ENCODE assay signal across 8 mouse cellular contexts in genomic region chr12:52504331-52505181, GRCm38 (mm10). TPM values are rescaled to one million over a fixed set of nuclear protein-coding genes. Genes with fewer than 3 reads are reported as not detected.
DNase-seq lines count a peak whose midpoint lies in the region; ATAC-seq and TF ChIP-seq lines count a peak whose summit lies in the region.

No protein-coding gene starts in this region.

- DNase-seq in cerebellum, adult 11 months, result peak; percentile 54
- DNase-seq in cerebellum, postnatal 25 days, result no peak
- peak; percentile 71 to 74 for DNase-seq in cerebellum, postnatal 14 days
- peak; percentile 22 to 24 for DNase-seq in gastrocnemius, adult 8-10 months (ENCODE audit: low spot score in 2 of 2)
- peak; percentile 44 for DNase-seq in hindbrain, postnatal 0 days (ENCODE audit: low spot score)
- peak; percentile 43 for DNase-seq in left cerebral cortex, postnatal 25 days (ENCODE audit: low spot score in 2 of 2)
- DNase-seq in spleen, adult 12 weeks (ENCODE audit: low spot score), result peak; percentile 31

- H3K36me3 ChIP-seq in hindbrain, postnatal 0 days (ENCODE audit: insufficient read depth, low read length), result no peaks in the 10 kb centered on the region

- TF ChIP-seq CTCF in hindbrain, postnatal 0 days (IDR thresholded peaks at IDR 0.05; ENCODE audit: low read depth), result no peak

- ATAC-seq in hindbrain, postnatal 0 days, result peak; percentile 13; the same call in 1 of the 2 replicates
- ATAC-seq in megakaryocyte progenitor cell, adult 5-6 weeks (replicated peaks; ENCODE audit: poor library complexity), result peak; percentile 49

- intact Hi-C loops in left cerebral cortex, postnatal 25 days (cut with DNase I), result loop anchor here (5.0 kb wide), 2 partner anchors 58 to 133 kb away; no protein-coding TSS in a partner anchor

- under 1% methylated on average over 44 of the region's 78 CpGs for WGBS in hindbrain, postnatal 0 days

- H3K27ac ChIP-seq in hindbrain, postnatal 0 days, result peak overlapping the region; percentile 99

- no peaks in the 10 kb centered on the region for H3K4me1 ChIP-seq in hindbrain, postnatal 0 days (ENCODE audit: insufficient read depth, low read length)

- H3K27me3 ChIP-seq in hindbrain, postnatal 0 days (ENCODE audit: insufficient read depth, low read length), result no peaks in the 10 kb centered on the region

- H3K9me3 ChIP-seq in hindbrain, postnatal 0 days (ENCODE audit: low read length), result no peaks in the 10 kb centered on the region

- H3K4me3 ChIP-seq in hindbrain, postnatal 0 days (ENCODE audit: low read length), result peak overlapping the region; percentile 99

- H3K4me2 ChIP-seq in hindbrain, postnatal 0 days (ENCODE audit: low read depth, low read length), result peak overlapping the region; percentile 77

- peak overlapping the region; percentile 99 for H3K9ac ChIP-seq in hindbrain, postnatal 0 days (replicated peaks; ENCODE audit: low read length)

RNA-seq across cellular contexts. Expression of gene Arhgap5, which starts 0.8 kb away (rescaled TPM):
- total RNA-seq in gastrocnemius, adult 8-10 months (2022), result 10 to 100 TPM; 44.0 to 52.5 (median 46.2) TPM
- 54.7 and 55.1 TPM in 2 replicates for total RNA-seq in hindbrain, postnatal 0 days (2014; rRNA removed)
- polyA plus RNA-seq in hindbrain, postnatal 0 days (2015; fragmentation: Nextera tagmentation; extraction: Ambion mirVana), result 35.6 and 35.7 TPM in 2 replicates
- total RNA-seq in left cerebral cortex, postnatal 25 days (2021), result 100 to 1,000 TPM; 141 to 144 TPM
- 11.2 and 12.7 TPM in 2 replicates for total RNA-seq in megakaryocyte progenitor cell, adult 5-6 weeks (2015)
- total RNA-seq in megakaryocyte progenitor cell, adult 5-6 weeks (2017), result 8.1 and 10.0 TPM in 2 replicates

Comparison
In these comparisons a context has a peak if more than half of its experiments do, and no peak if none do; other contexts are left out.
1. DNase-seq: peak in cerebellum, adult 11 months (single experiment), cerebellum, postnatal 14 days (2 of 2), gastrocnemius, adult 8-10 months (2 of 2), hindbrain, postnatal 0 days (single experiment), left cerebral cortex, postnatal 25 days (2 of 2) and spleen, adult 12 weeks (single experiment); none in cerebellum, postnatal 25 days (0 of 2).